Mouse (Mus musculus) heart, adult 2 months (tissue): Measurements from ENCODE around the gene Mef2a. TPM values are rescaled to one million over a fixed set of nuclear protein-coding genes. Genes with fewer than 3 reads are reported as not detected.
"Not testable (repeated sequence)": the region's sequence is repeated elsewhere in the genome, so short reads cannot be mapped to it uniquely, and the experiment has no call there.

Experiments used
- DNase-seq, 2 experiments: peaks; one replicate each; pipeline ENCODE4 v3.0.0; 2021
- H3K27ac ChIP-seq: fragments of 200-600 bp; 2 replicates; pipeline ENCODE4 v1.8.1; 2022
- H3K27me3 ChIP-seq: fragments of 200-500 bp; 2 replicates; pipeline ENCODE4 v1.6.1; 2012; ENCODE audit warnings: mild to moderate bottlenecking, low read length, inconsistent platforms, mixed read lengths; ENCODE audit not compliant: control insufficient read depth, insufficient read depth
- H3K36me3 ChIP-seq: fragments of 200-500 bp; 2 replicates; pipeline ENCODE4 v1.6.1; 2012; ENCODE audit warnings: low read length, inconsistent platforms; ENCODE audit not compliant: control insufficient read depth, insufficient read depth
- H3K4me1 ChIP-seq: fragments of 200-500 bp; 2 replicates; pipeline ENCODE4 v1.6.1; 2011; ENCODE audit warnings: low read length; ENCODE audit not compliant: control insufficient read depth, insufficient read depth
- H3K4me3 ChIP-seq: fragments of 200-600 bp; 2 replicates; pipeline ENCODE4 v1.8.1; 2022
- H3K79me2 ChIP-seq: fragments of 200-500 bp; replicated peaks from 2 replicates; pipeline ENCODE4 v1.6.1; 2012; ENCODE audit warnings: mild to moderate bottlenecking, inconsistent platforms, low read length, moderate library complexity, mixed read lengths; ENCODE audit not compliant: control insufficient read depth, insufficient read depth
- H3K9ac ChIP-seq: fragments of 200-500 bp; 2 replicates; pipeline ENCODE4 v1.6.1; 2012; ENCODE audit warnings: low read depth, mild to moderate bottlenecking, control low read depth, inconsistent platforms, low read length, mixed read lengths
- CTCF ChIP-seq: fragments of 200-600 bp; IDR thresholded peaks from 2 replicates; pipeline ENCODE4 v1.8.1; 2022; ENCODE audit warnings: antibody characterized with exemption, mild to moderate bottlenecking, moderate library complexity
- EP300 ChIP-seq: fragments of 200-500 bp; IDR thresholded peaks from 2 replicates; pipeline ENCODE4 v1.6.1; 2011; ENCODE audit warnings: low read depth, low read length, control low read depth; ENCODE audit not compliant: insufficient read depth
- POLR2A ChIP-seq: fragments of 200-500 bp; IDR thresholded peaks from 2 replicates; pipeline ENCODE4 v1.6.1; 2011; ENCODE audit warnings: mild to moderate bottlenecking, low read depth, low read length, control low read depth; ENCODE audit not compliant: insufficient read depth
- WGBS: fragments of 180-500 bp; shearing (Covaris S2); methylation state at CpG from one replicate; pipeline ENCODE4 v1.1.7; 2018; 5-methylcytosine and 5-hydroxymethylcytosine counted together
- intact Hi-C: fragments of 180-260 bp; cut with DNase I; formaldehyde crosslinking; loops from one replicate; pipeline ENCODE4 v1.15.1; 2025
- polyA plus RNA-seq: library from polyadenylated mRNA; depleted of rRNA; stranded (reverse); fragments of >200 nt; gene quantifications from 2 replicates; pipeline ENCODE4 v1.2.3, GENCODE M21; 2012
- total RNA-seq, 2 experiments: library from RNA; stranded (reverse); gene quantifications; 2 replicates each; pipeline ENCODE4 v1.2.3; 2021

Mef2a gene
- total and polyA plus RNA-seq, 3 experiments, result 73.4 to 141 (median 134) TPM

DNA sequence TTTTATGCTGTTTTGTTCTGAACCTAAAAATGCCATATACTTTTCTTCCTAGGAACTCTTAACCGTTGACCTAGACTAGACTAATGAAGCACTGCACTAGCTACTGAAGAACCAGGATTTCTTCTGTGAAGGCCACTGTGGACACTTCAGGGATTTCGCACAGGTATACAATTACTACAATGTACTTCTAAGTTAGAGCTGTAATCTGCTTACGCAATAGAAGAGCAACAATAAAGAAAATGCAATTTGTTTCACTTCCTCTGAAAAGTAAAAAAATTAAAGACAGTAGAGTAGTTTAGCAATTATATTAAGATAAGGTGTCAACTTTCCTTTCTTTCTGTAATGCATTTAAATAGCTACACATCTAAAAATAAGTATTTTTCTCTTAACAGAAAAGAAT lies 65.6 kb downstream of the Mef2a start:
- WGBS, result 85% methylated on average over 3 of the region's 3 CpGs
- peaks cover 3% of the 10 kb centered on the region; the same call in 1 of the 2 replicates for H3K79me2 ChIP-seq
- H3K4me3 ChIP-seq, result no peak overlapping the region
- H3K9ac ChIP-seq, result no peak overlapping the region
- H3K36me3 ChIP-seq, result peaks cover 25% of the 10 kb centered on the region
- H3K4me1 ChIP-seq, result peaks cover 5% of the 10 kb centered on the region
- TF ChIP-seq EP300 (no peak), POLR2A (no peak), CTCF (no peak)
- no peaks in the 10 kb centered on the region for H3K27me3 ChIP-seq
- intact Hi-C loops, result loop anchor here (5.0 kb wide), 1 partner anchor 35 kb away; no protein-coding TSS in a partner anchor
- DNase-seq, result no peak
- no peak overlapping the region for H3K27ac ChIP-seq

DNA sequence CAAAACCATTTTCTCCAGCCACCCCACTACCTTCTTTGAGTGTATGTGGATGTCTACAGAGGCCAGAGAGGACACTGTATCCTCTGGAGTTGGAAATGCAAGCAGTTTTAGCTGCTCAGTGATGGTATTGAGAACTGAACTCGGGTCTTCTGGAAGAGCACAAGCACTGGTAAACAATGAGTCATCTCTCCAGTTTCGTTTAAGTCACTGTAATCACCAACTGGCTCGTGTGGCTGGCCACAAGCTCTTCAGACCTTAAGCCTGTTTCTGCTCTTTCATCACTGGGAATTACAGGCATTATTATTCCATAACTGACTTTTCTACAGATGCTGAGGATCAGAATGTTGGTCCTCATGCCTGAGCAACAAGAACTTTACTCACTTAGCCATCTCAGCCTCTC lies 67.7 kb downstream of the Mef2a start:
- 21% methylated on average over 3 of the region's 3 CpGs for WGBS
- Histone ChIP-seq H3K4me1 (no peaks in the 10 kb centered on the region; the same call in none of the 2 replicates), H3K9ac (no peak overlapping the region), H3K27ac (no peak overlapping the region), H3K27me3 (no peaks in the 10 kb centered on the region), H3K79me2 (peaks cover 2% of the 10 kb centered on the region; the same call in 1 of the 2 replicates), H3K4me3 (no peak overlapping the region), H3K36me3 (peaks cover 11% of the 10 kb centered on the region)
- no peak for DNase-seq
- intact Hi-C loops, result loop anchor here (5.0 kb wide), 1 partner anchor 37 kb away; no protein-coding TSS in a partner anchor
- TF ChIP-seq EP300, result no peak
- TF ChIP-seq CTCF, result no peak
- no peak for TF ChIP-seq POLR2A

DNA sequence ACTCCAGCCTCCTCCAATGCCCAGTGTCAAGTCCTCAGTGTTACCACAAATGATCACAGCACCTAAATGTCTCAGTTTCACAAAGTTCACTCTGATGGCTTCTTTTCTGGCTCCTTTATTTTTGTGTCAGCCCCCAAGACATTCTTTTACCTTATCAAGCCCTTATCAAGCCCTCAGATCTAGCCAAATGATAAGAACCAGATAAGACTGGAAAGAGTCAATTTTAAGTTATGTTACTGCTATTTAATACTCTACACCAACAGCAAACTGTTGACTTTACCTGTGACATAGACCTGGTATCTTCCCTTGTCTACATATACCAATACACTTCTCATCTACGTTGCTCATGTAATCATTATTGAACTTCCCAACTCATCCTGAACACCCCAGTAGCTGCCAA lies 76.2 kb downstream of the Mef2a start:
- intact Hi-C loops, result no loop called here

DNA sequence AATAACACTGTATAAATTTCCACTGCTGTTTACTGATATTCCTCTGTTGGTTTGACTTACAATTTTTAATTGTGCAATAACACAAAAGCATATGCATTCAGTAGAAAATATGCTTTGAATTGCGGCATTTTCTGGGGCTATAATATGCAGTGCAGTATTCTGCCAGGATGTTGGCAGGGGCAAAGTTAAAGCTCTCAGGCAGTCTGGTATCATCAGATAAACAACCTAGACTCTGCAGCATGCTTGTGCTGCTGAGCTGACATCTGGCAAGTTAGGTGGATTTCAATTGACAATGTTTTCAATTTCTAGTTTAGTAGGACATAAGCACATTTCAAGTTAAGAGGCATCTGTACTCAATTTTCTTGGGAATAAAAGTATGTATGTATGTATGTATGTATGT lies 81.3 kb downstream of the Mef2a start:
- no peak for DNase-seq
- intact Hi-C loops, result no loop called here
- WGBS, result 45% methylated on average over 1 of the region's 1 CpGs
- Histone ChIP-seq H3K36me3 (peaks cover 13% of the 10 kb centered on the region), H3K9ac (no peak overlapping the region), H3K79me2 (peaks cover 2% of the 10 kb centered on the region; the same call in 1 of the 2 replicates), H3K4me1 (peaks cover 2% of the 10 kb centered on the region), H3K4me3 (no peak overlapping the region), H3K27me3 (no peaks in the 10 kb centered on the region), H3K27ac (no peak overlapping the region)
- TF ChIP-seq CTCF (no peak), EP300 (no peak), POLR2A (no peak)

More for the DNA sequence above, 76.2 kb downstream of the Mef2a start:
- no peak overlapping the region for H3K4me3 ChIP-seq
- WGBS, result 76% methylated on average over 1 of the region's 1 CpGs
- H3K9ac ChIP-seq, result no peak overlapping the region
- H3K27me3 ChIP-seq, result no peaks in the 10 kb centered on the region
- H3K4me1 ChIP-seq, result no peaks in the 10 kb centered on the region
- peaks cover 8% of the 10 kb centered on the region for H3K36me3 ChIP-seq
- H3K79me2 ChIP-seq, result no peaks in the 10 kb centered on the region; the same call in 1 of the 2 replicates
- DNase-seq, result no peak
- no peak for TF ChIP-seq CTCF
- no peak for TF ChIP-seq POLR2A
- no peak for TF ChIP-seq EP300
- no peak overlapping the region for H3K27ac ChIP-seq

DNA sequence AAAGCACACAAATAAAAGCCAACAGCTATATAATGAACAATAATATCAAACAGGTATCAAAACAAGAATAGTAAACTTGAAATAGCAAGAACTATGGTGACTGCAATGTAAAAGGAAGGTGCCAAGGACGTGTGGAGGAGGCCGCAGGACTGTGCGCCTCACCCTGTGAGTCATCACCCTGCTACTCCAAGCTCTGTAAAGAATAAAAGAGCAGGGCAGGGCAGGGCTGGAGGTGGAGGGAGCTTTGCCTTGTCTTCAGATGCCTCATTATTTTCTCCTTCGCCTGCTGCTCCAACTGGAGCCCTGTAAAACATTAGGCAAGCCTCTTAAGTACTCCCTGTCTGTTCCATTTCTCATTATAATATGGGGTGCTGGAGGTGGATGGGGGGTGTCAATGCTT lies 85.2 kb downstream of the Mef2a start:
- intact Hi-C loops, result no loop called here
- 51% methylated on average over 4 of the region's 4 CpGs for WGBS
- Histone ChIP-seq H3K9ac (no peak overlapping the region), H3K27ac (no peak overlapping the region), H3K4me3 (no peak overlapping the region), H3K79me2 (peaks cover 3% of the 10 kb centered on the region), H3K36me3 (peaks cover 10% of the 10 kb centered on the region), H3K27me3 (no peaks in the 10 kb centered on the region), H3K4me1 (peaks cover 2% of the 10 kb centered on the region)
- no peak for DNase-seq
- TF ChIP-seq EP300, result no peak

DNA sequence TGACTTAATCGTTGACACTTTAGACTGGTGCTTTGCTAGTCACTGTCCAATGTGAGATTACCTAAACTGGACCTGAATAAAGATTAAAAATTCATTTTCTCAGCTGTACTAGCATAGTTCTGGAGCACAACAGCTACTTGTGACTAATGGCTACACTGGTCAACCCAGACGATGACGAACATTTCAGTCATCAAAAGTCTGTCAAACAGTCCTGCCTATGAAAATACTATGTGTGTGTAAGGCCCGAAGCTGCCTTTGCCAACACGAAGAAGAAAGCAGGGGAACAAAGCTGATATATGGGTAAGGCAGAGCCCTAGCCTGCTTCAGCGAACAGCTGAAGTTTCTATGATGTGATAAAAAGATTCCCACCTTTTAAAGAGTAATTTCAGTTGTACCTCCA lies 89.1 kb downstream of the Mef2a start:
- WGBS, result 90% methylated on average over 6 of the region's 6 CpGs
- DNase-seq, result no peak

DNA sequence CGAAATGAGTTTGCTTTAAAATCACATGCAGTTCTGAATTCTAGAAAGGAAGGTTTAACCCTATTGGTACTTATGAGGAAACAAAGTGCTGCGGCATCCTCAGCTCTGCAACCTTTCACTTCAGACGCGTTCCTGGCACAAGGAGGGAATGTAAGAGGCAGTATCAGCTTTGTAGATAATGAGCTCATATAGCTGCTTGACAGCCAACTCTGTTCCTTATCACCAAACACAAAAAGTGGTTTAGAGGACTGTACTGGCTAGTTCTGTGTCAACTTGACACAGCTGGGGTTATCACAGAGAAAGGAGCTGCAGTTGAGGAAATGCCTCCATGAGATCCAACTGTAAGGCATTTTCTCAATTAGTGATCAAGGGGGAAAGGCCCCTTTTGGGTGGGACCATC lies 102.2 kb downstream of the Mef2a start:
- not testable (repeated sequence) for H3K36me3 ChIP-seq, H3K9ac ChIP-seq, DNase-seq, H3K27ac ChIP-seq, H3K27me3 ChIP-seq, H3K4me3 ChIP-seq, H3K4me1 ChIP-seq, H3K79me2 ChIP-seq
- intact Hi-C loops, result loop anchor here (5.0 kb wide), 1 partner anchor 33 kb away; no protein-coding TSS in a partner anchor
- WGBS, result 31% methylated on average over 4 of the region's 4 CpGs

More for the DNA sequence above, 89.1 kb downstream of the Mef2a start:
- Histone ChIP-seq H3K27ac (no peak overlapping the region), H3K9ac (no peak overlapping the region), H3K79me2 (peaks cover 2% of the 10 kb centered on the region), H3K27me3 (no peaks in the 10 kb centered on the region), H3K4me3 (no peak overlapping the region), H3K4me1 (peaks cover 2% of the 10 kb centered on the region), H3K36me3 (peaks cover 11% of the 10 kb centered on the region)
- no peak for TF ChIP-seq CTCF
- TF ChIP-seq POLR2A, result no peak
- TF ChIP-seq EP300, result no peak
- intact Hi-C loops, result no loop called here
